Mouse (Mus musculus): Measurements from ENCODE around the gene Nfasc. TPM values are rescaled to one million over a fixed set of nuclear protein-coding genes. Genes with fewer than 3 reads are reported as not detected.

Nfasc gene
- polyA plus RNA-seq, 1 experiment from 2014 or later, result 0.24 TPM

DNA sequence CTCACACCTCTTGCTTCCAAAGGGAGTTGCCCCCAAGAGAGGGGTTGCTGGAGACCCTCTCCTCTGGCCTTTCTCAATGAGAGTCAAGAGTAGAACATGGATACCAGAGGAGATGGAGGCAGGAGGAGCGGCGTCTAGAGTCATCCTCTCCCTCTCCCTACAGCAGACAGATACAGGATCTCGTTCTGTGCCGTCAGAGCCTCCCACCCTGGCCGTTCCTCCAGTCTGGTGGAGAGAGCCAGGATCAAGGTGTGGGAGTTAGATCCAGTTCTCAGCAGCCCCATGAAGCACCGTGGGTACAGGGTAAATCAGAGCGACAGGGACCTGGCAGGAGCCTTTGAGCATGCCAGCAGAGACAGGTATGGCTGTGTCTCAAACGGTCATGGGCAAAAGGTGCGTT, 209.1 kb downstream of the Nfasc start:
- Histone ChIP-seq H3K4me2 (no peak overlapping the region), H3K9ac (ENCODE audit: low read depth, low read length) (no peak overlapping the region), H3K27ac (ENCODE audit: low read depth, low read length) (no peak overlapping the region), H3K27me3 (ENCODE audit: control insufficient read depth, insufficient read depth, low read length) (peaks cover 61% of the 10 kb centered on the region), H3K4me1 (ENCODE audit: control insufficient read depth, insufficient read depth, low read length) (peaks cover 7% of the 10 kb centered on the region; the same call in 1 of the 2 replicates), H3K9me3 (replicated peaks; ENCODE audit: control insufficient read depth, low read length) (no peaks in the 10 kb centered on the region), H3K4me3 (ENCODE audit: low read depth, low read length) (no peak overlapping the region), H3K36me3 (ENCODE audit: control insufficient read depth, insufficient read depth, low read length) (no peaks in the 10 kb centered on the region)
- no peak for ATAC-seq (replicated peaks; ENCODE audit: insufficient number of reproducible peaks, low FRiP score, low TSS enrichment)
- WGBS (ENCODE audit: insufficient replicate concordance), result 45% methylated on average over 9 of the region's 9 CpGs

DNA sequence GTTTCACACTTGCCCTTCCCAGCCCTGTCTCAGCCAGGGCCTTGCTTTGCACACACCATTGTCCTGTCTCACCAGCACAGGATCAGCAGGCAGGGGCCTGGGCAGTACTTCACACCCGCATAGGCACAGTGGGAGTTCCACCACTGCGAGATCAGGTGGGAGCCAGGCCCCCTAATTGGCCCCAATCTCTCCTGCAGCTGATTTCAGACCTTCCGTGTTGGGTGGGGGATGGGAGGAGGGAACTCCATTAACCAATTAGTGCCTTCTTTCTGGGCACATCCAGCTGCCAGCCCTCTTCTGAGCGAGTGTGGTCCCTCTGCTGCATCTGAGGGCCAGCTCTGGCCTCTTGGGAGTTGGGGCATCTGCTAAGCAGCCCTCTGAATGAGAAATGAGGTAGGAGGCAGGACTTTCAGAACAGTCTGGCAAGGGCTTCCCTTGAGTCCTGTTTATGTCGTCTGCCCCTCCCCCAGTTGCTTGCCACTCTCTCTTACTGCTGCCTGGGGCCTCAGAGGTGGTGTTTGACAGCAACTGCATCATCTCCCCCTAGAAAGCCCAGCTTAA, 210.9 kb downstream of the Nfasc start:
- no peak for ATAC-seq (replicated peaks; ENCODE audit: insufficient number of reproducible peaks, low FRiP score, low TSS enrichment)
- no peak overlapping the region for H3K4me2 ChIP-seq
- WGBS (ENCODE audit: insufficient replicate concordance), result 12% methylated on average over 5 of the region's 5 CpGs
- H3K27me3 ChIP-seq (ENCODE audit: control insufficient read depth, insufficient read depth, low read length), result peaks cover 56% of the 10 kb centered on the region
- no peak overlapping the region for H3K27ac ChIP-seq (ENCODE audit: low read depth, low read length)
- peaks cover 7% of the 10 kb centered on the region; the same call in 1 of the 2 replicates for H3K4me1 ChIP-seq (ENCODE audit: control insufficient read depth, insufficient read depth, low read length)
- H3K9me3 ChIP-seq (replicated peaks; ENCODE audit: control insufficient read depth, low read length), result no peaks in the 10 kb centered on the region
- no peak overlapping the region for H3K4me3 ChIP-seq (ENCODE audit: low read depth, low read length)
- H3K9ac ChIP-seq (ENCODE audit: low read depth, low read length), result no peak overlapping the region
- H3K36me3 ChIP-seq (ENCODE audit: control insufficient read depth, insufficient read depth, low read length), result no peaks in the 10 kb centered on the region

DNA sequence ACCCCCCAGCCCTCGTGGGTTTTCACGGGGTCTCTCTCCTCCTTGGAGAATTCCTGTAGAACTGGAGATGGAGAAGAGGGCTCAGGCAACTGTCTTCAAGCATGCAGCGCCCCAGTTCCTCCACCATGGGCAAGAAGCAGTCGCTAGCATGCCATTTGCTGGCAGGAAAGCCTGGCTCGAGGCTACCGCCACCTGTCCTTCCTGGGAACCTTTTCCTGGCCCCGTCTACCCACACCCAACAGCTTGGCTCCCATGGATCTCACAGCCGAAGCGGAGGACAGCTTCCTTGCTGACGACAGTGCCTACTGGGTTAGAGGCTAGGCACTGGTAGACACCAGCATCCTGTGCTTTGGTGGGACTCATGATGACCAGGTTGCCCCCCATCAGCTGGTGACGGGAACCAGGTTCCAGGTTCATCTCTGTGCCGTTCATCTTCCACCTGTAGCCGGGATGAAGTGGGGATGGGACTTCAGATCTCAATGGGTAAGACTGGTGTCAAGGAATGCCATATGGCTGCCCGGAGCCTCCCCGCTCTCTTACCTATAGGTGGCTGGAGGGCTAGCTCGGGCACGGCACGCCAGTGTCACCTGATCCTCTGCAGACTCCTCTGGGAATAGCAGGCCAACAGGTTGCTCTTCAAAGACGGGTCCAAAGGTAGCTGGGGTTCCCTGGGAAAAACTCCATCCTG, 212.8 kb downstream of the Nfasc start:
- no peak overlapping the region for H3K9ac ChIP-seq (ENCODE audit: low read depth, low read length)
- H3K4me2 ChIP-seq, result no peak overlapping the region
- no peaks in the 10 kb centered on the region for H3K36me3 ChIP-seq (ENCODE audit: control insufficient read depth, insufficient read depth, low read length)
- peaks cover 7% of the 10 kb centered on the region; the same call in 1 of the 2 replicates for H3K4me1 ChIP-seq (ENCODE audit: control insufficient read depth, insufficient read depth, low read length)
- peaks cover 37% of the 10 kb centered on the region for H3K27me3 ChIP-seq (ENCODE audit: control insufficient read depth, insufficient read depth, low read length)
- H3K4me3 ChIP-seq (ENCODE audit: low read depth, low read length), result no peak overlapping the region
- no peak for ATAC-seq (replicated peaks; ENCODE audit: insufficient number of reproducible peaks, low FRiP score, low TSS enrichment)
- H3K27ac ChIP-seq (ENCODE audit: low read depth, low read length), result no peak overlapping the region
- WGBS (ENCODE audit: insufficient replicate concordance), result 80% methylated on average over 19 of the region's 19 CpGs
- H3K9me3 ChIP-seq (replicated peaks; ENCODE audit: control insufficient read depth, low read length), result no peaks in the 10 kb centered on the region

DNA sequence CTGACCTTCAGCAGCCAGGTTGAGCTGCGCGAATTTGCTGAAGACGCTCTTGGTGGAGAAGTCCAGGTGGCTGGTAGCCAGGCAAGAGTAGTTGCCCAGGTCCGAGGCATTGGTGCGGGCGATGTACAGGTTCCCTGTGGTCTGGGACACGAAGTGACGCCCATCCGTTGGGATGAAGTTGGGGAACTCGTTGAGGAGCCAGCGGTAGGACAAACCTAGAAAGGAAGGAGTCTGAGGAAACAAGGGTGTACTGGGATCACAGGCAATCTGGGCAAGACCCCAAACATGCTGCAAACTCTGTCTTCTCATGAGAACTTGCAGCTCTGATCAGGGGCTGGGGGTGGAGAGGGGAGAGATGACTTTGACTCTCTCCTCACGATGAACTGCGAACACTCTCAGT, 213.5 kb downstream of the Nfasc start:
- 86% methylated on average over 13 of the region's 13 CpGs for WGBS (ENCODE audit: insufficient replicate concordance)

DNA sequence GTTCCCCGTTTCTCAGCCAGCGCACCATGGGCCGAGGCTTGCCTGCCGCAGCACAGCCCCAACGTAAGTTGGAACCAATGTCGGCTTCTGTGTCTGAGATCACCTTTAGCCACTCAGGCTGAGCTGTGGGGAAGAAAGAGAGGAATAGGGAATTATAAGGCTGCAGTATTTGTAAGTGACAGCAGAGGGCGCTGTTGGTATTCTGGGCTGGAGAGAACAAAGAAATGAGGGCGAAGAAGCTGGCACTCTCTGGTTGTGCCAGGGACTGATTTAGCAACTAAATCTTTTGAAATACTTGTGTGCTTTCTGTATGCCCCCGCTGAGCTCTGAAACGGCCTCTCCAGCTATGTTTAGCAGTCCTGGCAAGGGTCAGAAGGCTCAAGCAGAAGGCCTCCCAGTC, 215.8 kb downstream of the Nfasc start:
- no peak overlapping the region for H3K9ac ChIP-seq (ENCODE audit: low read depth, low read length)
- no peak for ATAC-seq (replicated peaks; ENCODE audit: insufficient number of reproducible peaks, low FRiP score, low TSS enrichment)

More for the DNA sequence above, 213.5 kb downstream of the Nfasc start:
- Histone ChIP-seq H3K9me3 (replicated peaks; ENCODE audit: control insufficient read depth, low read length) (no peaks in the 10 kb centered on the region), H3K4me3 (ENCODE audit: low read depth, low read length) (no peak overlapping the region), H3K9ac (ENCODE audit: low read depth, low read length) (no peak overlapping the region), H3K4me1 (ENCODE audit: control insufficient read depth, insufficient read depth, low read length) (peaks cover 7% of the 10 kb centered on the region; the same call in 1 of the 2 replicates), H3K36me3 (ENCODE audit: control insufficient read depth, insufficient read depth, low read length) (no peaks in the 10 kb centered on the region), H3K27ac (ENCODE audit: low read depth, low read length) (no peak overlapping the region), H3K27me3 (ENCODE audit: control insufficient read depth, insufficient read depth, low read length) (peaks cover 30% of the 10 kb centered on the region), H3K4me2 (no peak overlapping the region)
- no peak for ATAC-seq (replicated peaks; ENCODE audit: insufficient number of reproducible peaks, low FRiP score, low TSS enrichment)

DNA sequence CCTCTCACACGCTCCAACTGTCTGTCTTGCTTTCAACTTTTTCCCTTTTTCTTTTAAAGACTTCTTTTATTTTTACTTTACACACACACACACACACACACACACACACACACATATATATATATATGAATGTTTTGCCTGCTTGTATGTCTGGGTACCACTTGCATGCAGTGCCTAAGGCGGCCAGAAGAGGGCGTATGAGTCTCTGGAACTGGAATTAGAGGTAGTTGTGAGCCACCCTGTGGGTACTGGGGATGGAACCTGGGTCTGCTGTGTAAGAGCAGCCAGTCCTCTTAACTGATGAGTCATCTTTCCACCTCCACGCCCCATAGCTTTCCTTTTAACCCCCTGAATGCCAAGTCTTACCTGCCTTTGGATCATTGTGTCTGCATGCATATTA, 217.7 kb downstream of the Nfasc start:
- 25% methylated on average over 4 of the region's 4 CpGs for WGBS (ENCODE audit: insufficient replicate concordance)
- ATAC-seq (replicated peaks; ENCODE audit: insufficient number of reproducible peaks, low FRiP score, low TSS enrichment), result no peak
- no peaks in the 10 kb centered on the region for H3K36me3 ChIP-seq (ENCODE audit: control insufficient read depth, insufficient read depth, low read length)
- no peak overlapping the region for H3K9ac ChIP-seq (ENCODE audit: low read depth, low read length)
- H3K4me1 ChIP-seq (ENCODE audit: control insufficient read depth, insufficient read depth, low read length), result no peaks in the 10 kb centered on the region
- H3K4me3 ChIP-seq (ENCODE audit: low read depth, low read length), result no peak overlapping the region
- H3K4me2 ChIP-seq, result no peak overlapping the region
- no peak overlapping the region for H3K27ac ChIP-seq (ENCODE audit: low read depth, low read length)
- H3K27me3 ChIP-seq (ENCODE audit: control insufficient read depth, insufficient read depth, low read length), result peaks cover 13% of the 10 kb centered on the region
- no peaks in the 10 kb centered on the region for H3K9me3 ChIP-seq (replicated peaks; ENCODE audit: control insufficient read depth, low read length)

More for the DNA sequence above, 215.8 kb downstream of the Nfasc start:
- 6% methylated on average over 10 of the region's 10 CpGs for WGBS (ENCODE audit: insufficient replicate concordance)
- H3K4me1 ChIP-seq (ENCODE audit: control insufficient read depth, insufficient read depth, low read length), result peaks cover 5% of the 10 kb centered on the region; the same call in 1 of the 2 replicates
- peaks cover 16% of the 10 kb centered on the region for H3K27me3 ChIP-seq (ENCODE audit: control insufficient read depth, insufficient read depth, low read length)
- no peak overlapping the region for H3K27ac ChIP-seq (ENCODE audit: low read depth, low read length)
- no peak overlapping the region for H3K4me2 ChIP-seq
- no peaks in the 10 kb centered on the region for H3K36me3 ChIP-seq (ENCODE audit: control insufficient read depth, insufficient read depth, low read length)
- no peaks in the 10 kb centered on the region for H3K9me3 ChIP-seq (replicated peaks; ENCODE audit: control insufficient read depth, low read length)
- H3K4me3 ChIP-seq (ENCODE audit: low read depth, low read length), result no peak overlapping the region

DNA sequence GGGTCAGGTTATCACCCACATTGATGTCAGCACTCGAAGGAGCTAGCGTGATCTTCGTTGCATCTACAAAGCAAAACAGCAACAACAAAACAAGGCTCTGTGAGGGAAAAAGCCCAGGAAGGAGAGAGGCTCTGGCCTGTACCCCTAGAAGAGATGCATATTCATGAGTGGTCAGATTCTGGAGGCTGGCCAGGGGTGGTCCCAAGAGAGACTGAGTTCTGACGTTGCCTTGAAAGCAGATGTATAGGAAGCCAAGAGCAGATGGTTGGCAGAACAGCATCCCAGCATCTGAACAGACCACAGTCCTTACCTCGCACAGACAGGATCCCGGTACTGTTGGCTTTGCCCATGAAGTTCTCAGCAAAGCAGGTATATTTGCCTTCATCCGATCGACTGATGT, 218.5 kb downstream of the Nfasc start:
- H3K27ac ChIP-seq (ENCODE audit: low read depth, low read length), result no peak overlapping the region
- no peak overlapping the region for H3K4me2 ChIP-seq
- no peak overlapping the region for H3K4me3 ChIP-seq (ENCODE audit: low read depth, low read length)
- ATAC-seq (replicated peaks; ENCODE audit: insufficient number of reproducible peaks, low FRiP score, low TSS enrichment), result no peak
- peaks cover 6% of the 10 kb centered on the region; the same call in 1 of the 2 replicates for H3K27me3 ChIP-seq (ENCODE audit: control insufficient read depth, insufficient read depth, low read length)
- no peaks in the 10 kb centered on the region for H3K36me3 ChIP-seq (ENCODE audit: control insufficient read depth, insufficient read depth, low read length)
- no peak overlapping the region for H3K9ac ChIP-seq (ENCODE audit: low read depth, low read length)
- no peaks in the 10 kb centered on the region for H3K9me3 ChIP-seq (replicated peaks; ENCODE audit: control insufficient read depth, low read length)
- no peaks in the 10 kb centered on the region for H3K4me1 ChIP-seq (ENCODE audit: control insufficient read depth, insufficient read depth, low read length)
- 77% methylated on average over 8 of the region's 8 CpGs for WGBS (ENCODE audit: insufficient replicate concordance)

DNA sequence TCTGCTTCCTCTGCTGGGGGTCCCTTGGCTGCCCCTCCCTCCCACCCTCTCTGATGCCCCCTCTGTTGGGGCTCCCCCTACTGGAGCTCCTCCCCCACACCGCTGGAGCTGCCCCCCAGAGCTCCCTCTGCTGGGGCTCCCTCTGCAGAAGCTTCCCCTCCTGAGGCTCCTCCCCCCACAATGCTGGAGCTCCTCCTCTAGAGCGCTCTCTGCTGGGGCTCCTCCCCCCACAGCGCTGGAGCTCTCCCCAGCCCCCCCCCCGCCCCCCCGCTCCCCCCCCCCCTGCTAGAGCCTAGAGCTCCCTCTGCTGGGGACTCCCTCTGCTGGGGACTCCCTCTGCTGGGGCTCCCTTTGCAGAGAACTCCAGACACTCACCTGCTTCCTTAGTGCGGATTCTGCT, 220.8 kb downstream of the Nfasc start:
- Histone ChIP-seq H3K27ac (ENCODE audit: low read depth, low read length) (no peak overlapping the region), H3K4me3 (ENCODE audit: low read depth, low read length) (no peak overlapping the region), H3K4me2 (no peak overlapping the region), H3K9ac (ENCODE audit: low read depth, low read length) (no peak overlapping the region), H3K9me3 (replicated peaks; ENCODE audit: control insufficient read depth, low read length) (no peaks in the 10 kb centered on the region), H3K4me1 (ENCODE audit: control insufficient read depth, insufficient read depth, low read length) (no peaks in the 10 kb centered on the region), H3K36me3 (ENCODE audit: control insufficient read depth, insufficient read depth, low read length) (no peaks in the 10 kb centered on the region), H3K27me3 (ENCODE audit: control insufficient read depth, insufficient read depth, low read length) (peaks cover 3% of the 10 kb centered on the region; the same call in 1 of the 2 replicates)
- 17% methylated on average over 3 of the region's 6 CpGs for WGBS (ENCODE audit: insufficient replicate concordance)
- no peak for ATAC-seq (replicated peaks; ENCODE audit: insufficient number of reproducible peaks, low FRiP score, low TSS enrichment)

DNA sequence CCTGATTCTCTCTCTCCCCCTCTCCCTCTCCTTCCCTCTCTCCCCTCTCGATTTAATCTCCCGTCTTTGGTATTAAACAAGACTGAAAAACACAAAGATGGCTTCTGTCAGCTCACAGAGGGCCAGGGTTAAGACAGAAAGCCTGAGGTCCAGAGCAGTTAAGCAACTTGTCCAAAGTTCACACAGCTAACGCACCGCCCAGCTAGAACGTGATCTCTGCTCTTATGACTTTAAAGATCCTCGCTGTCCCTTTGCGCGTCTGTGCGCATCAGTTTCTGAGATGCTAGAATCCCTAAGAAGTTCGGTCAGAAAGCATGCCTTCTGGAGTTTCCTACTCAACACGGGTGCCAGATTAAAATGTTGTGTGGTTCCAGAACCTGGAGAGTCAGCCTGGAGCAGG, 221.9 kb downstream of the Nfasc start:
- WGBS (ENCODE audit: insufficient replicate concordance), result 88% methylated on average over 11 of the region's 11 CpGs
- Histone ChIP-seq H3K4me2 (no peak overlapping the region), H3K9ac (ENCODE audit: low read depth, low read length) (no peak overlapping the region), H3K4me3 (ENCODE audit: low read depth, low read length) (no peak overlapping the region), H3K27ac (ENCODE audit: low read depth, low read length) (no peak overlapping the region), H3K27me3 (ENCODE audit: control insufficient read depth, insufficient read depth, low read length) (peaks cover 9% of the 10 kb centered on the region; the same call in 1 of the 2 replicates), H3K36me3 (ENCODE audit: control insufficient read depth, insufficient read depth, low read length) (no peaks in the 10 kb centered on the region), H3K9me3 (replicated peaks; ENCODE audit: control insufficient read depth, low read length) (no peaks in the 10 kb centered on the region), H3K4me1 (ENCODE audit: control insufficient read depth, insufficient read depth, low read length) (no peaks in the 10 kb centered on the region)
- no peak for ATAC-seq (replicated peaks; ENCODE audit: insufficient number of reproducible peaks, low FRiP score, low TSS enrichment)

Data from heart, embryonic 11.5 days (tissue).